Mouse (Mus musculus) heart, postnatal 36 days (tissue): ENCODE measurements around the gene Dlx1. TPM values are rescaled to one million over a fixed set of nuclear protein-coding genes. Genes with fewer than 3 reads are reported as not detected.

Source experiments
- DNase-seq, 2 experiments: peaks; one replicate each; pipeline ENCODE4 v3.0.0; 2021 to 2022
- intact Hi-C: fragments of 180-260 bp; cut with DNase I; formaldehyde crosslinking; loops from one replicate; pipeline ENCODE4 v1.15.1; 2025
- total RNA-seq, 2 experiments: library from RNA; stranded (reverse); gene quantifications; 2 replicates each; pipeline ENCODE4 v1.2.3; 2021

Gene Dlx1
- total RNA-seq, 2 experiments from 2014 or later = 0.28 to 0.35 TPM

DNA sequence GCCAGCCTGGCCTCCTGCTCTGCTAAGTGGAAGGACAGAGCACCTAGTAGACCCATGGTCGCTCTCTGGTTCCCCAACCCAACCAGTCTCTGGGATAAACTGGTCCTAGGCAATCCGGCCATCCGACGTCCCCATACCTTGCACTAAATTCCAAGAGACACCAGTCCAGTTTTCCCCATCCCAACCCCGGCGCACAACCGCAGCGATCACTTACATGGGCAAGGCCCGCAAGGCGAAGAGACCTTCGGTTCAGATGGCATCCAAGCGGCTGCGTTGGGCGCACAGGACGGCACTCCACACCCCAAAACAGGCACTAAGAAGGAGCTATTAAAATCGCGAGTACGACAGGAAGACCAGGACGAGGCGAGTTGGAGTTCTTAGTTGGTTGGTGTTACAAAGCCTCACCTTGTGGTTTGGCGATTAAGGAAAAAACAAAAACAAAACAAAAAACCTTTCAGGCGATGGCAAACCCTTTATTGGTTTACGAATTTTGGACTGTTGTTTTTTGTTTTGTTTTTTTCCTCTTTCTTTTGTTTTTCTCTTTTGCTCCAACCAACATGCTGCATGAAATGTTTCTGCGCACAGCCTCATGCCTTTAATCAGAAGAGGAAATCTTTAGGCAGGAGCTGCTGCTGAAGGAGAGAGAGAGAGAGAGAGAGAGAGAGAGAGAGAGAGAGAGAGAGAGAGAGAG is 445 bp upstream of the Dlx1 start:
- DNase-seq = peak in 1 of 2 experiments; percentile 17
- intact Hi-C loops = loop anchor here (5.0 kb wide), 1 partner anchor 75 kb away; the partner anchor contains the start of gene Metap1d

DNA sequence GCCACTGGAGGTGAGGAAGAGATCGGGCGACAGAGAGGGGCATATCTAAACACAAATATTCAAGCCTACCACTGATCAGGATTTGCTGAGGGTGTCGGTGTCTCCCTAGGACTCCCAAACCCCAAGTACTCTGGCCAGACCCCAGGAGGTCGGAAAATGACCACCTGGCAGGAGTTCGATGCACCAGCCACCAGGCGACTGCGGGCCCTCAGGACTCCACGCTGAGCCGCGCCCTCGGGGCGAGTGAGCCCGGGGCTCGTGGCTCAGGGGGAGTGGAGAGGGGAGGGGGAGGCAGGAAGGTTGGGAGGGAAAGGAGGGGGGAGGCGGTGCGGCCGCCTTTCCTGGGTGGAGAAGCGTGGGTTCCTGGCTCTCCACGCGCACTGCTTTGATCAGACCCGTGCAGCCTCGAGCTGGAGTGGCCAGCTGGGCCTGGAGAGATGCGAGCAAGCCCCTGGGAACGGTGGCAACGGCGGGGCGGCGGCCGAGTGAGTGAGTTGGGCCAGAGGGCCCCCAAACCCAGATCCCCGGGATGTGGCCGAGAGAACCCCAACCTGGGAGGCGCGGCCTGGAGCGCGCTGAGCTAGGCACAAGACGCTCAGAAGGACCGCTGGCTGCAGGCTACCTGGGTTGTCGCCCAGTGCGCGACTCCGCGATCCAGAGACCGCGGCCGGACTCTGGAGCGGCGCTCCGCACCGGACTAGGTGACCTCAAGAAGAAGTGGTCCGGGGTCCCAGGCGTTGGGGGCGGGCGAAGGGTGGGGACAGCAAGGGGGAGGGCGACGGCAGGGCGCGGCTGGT is 999 bp downstream of the Dlx1 start:
- DNase-seq = no peak
- intact Hi-C loops = loop anchor here (5.0 kb wide), 1 partner anchor 77 kb away; the partner anchor contains the start of gene Metap1d

GRCm38 (mm10) chr2:71529511-71530351 is 1.8 kb downstream of the Dlx1 start:
- intact Hi-C loops = loop anchor here (2.0 to 5.0 kb wide), 2 partner anchors 15 to 77 kb away; partner anchors contain the start of gene Metap1d
- peak; percentile 69 to 74 for DNase-seq

GRCm38 (mm10) chr2:71530391-71531123 is 2.6 kb downstream of the Dlx1 start:
- intact Hi-C loops = loop anchor here (2.0 kb wide), 1 partner anchor 14 kb away; no protein-coding TSS in a partner anchor
- peak in 1 of 2 experiments; percentile 31 for DNase-seq

DNA sequence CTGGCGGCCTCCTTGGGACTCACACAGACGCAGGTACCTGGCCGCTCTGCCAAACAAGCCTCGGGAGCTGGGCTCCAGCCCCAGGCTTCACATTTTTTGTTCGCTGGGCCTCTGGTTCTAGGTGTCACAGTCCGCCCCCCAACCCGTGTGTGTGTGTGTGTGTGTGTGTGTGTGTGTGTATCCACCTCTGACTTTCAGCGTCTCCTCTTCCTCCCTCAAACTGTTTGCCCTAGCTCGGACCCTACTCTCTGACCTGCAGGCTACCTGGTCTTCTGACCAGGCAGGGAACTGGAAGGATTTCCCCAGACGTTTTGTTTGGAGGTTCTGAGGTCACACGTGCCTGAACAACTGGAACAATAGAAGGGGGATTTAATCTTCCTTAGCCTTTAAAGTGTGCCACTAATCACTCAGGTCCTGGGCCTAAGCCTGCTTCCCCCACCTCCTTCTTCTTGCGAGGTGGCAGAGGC is 3.2 kb downstream of the Dlx1 start:
- DNase-seq = no peak
- intact Hi-C loops = loop anchor here (2.0 kb wide), 1 partner anchor 14 kb away; no protein-coding TSS in a partner anchor

DNA sequence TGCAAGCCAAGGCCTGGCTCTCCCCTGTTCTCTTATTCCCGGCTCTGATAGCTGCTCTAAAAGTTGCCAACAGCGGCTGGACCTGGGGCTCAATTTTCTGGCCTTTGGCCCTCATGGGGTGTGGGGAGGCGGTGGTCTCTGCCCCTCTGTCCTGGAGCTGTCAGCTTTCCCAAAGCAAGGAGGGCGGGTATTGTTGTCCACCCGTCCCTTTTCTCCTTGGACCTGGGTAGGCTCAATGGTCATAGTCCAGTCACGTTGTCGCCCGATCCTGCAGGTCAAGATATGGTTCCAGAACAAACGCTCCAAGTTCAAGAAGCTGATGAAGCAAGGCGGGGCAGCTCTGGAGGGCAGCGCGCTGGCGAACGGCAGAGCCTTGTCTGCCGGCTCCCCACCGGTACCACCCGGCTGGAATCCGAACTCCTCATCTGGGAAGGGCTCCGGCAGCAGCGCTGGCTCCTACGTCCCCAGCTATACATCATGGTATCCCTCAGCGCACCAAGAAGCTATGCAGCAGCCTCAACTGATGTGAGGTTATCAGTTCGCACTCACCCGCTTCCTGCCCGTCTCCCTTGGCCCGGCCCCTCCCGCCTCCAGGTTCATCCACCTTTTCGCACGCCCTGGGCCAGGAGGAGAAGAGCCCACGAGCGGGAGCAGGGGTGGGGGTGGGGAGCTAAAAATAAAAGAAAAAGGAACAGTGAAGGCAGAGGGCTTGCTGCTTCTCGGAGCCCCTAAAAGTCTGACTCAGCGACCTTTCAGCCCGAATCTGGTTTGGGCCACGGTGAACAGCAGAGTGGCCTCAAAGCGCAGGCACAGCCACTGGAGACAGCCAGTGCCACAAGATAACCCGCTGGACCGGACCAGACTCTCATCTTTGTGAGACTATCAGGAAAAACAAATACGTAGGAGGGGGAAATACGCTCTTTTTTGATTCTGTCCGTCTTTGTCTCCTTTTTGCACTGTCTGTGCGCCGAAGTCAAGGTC is 4.4 kb downstream of the Dlx1 start:
- DNase-seq = peak in 1 of 2 experiments; percentile 8
- intact Hi-C loops = loop anchor here (2.0 kb wide), 1 partner anchor 13 kb away; no protein-coding TSS in a partner anchor

DNA sequence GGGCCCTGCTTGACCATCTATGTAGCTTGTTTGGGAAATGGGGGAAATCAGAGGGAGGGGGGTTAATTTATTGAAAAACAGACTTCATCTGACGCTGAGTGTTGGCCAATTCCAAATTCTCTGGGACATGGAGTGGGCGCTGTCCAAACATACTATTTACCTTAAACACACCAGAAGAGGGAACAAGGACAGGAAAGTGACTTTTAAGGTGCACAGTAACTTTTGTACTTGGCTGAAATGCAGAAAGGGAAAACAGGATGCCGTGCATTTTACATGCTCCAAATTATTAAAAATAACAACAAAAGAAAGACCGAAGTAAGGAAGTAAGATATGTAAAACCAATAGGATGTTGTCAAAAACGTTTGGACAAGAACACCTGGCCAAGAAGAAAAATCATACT is 5.2 kb downstream of the Dlx1 start:
- no peak for DNase-seq
- intact Hi-C loops = no loop called here

DNA sequence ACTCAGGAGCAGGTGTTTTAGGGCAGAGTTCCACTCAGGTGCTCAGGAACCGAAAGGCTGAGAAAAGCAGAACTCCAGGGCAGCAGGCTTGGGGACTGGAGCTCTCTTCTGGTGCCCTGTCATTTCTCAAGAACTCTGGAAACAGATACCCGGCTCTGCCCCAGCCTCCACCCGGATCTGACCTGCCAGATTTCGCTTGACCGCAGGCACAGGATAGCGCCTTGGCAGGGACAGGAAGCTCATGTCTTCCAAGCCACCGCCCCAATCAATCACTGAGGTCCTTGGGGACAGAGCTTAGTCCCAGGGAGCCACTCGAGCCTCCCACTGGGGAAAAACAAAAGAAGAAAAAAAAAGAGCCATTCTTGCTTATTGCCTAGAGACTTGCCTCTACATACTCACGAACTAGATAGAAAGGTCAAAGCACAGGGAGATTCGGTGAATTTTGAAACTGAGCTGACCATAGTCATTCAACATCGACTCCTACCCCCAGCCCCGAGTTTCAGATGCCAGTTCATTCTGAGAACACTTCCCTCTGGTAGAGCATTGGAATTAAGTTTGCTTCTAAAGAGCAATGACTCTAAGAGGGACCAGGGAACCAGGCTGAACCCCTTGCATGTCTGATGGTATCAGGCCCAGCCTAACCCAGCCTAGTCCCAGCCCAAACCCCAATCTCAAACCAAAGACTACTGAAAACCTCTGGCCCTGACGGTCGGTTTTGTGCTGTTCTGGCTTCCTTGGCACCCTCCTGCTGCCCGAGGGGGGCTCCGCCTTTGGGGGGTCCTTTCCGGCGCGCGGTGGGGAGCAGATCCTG is 6.5 kb downstream of the Dlx1 start:
- intact Hi-C loops = no loop called here
- no peak for DNase-seq

DNA sequence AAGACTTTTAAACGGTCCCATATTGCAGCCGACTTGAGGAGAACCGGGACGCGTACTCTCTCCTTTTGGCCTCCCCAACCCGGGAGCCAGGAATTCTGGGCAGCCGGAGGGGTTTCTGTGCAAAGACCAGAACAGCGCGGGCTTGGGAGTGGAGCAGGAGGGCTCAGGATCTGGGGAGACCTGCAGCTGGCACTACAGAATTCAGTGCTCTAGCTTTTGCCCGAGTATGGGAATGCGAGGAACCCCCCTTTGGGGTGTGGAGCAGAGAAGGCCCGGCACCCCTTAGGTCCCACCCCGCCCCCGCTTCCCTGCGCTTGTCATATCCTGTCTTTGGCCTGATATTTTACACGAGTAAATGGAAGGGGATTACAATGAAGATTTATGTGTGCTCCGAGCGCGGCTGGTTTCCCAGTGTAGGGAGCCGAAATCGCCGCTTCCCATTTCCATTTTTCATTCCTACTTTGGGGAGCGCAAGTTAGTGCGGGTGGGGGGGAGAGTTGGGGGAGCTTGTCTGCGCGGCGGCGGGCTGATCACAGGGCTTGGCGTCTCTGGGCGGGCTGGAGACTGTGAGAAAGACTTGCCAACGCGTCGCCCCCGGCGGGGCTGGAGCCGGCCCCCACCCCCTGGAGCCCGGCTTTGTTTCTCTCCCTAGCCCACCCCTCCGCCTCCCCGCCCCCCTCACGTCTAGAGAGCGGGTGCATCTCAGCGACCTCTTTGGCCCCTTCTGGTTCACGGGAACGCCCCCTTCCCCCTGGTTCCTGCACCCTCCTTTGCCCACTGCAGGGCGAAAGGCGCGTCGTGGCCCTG is 12.9 kb downstream of the Dlx1 start:
- intact Hi-C loops = loop anchor here (5.0 kb wide), 1 partner anchor 1731 kb away; the partner anchor contains the start of gene Sp9
- DNase-seq = peak in 1 of 2 experiments; percentile 29

- peak in 1 of 2 experiments; percentile 11 for DNase-seq
- intact Hi-C loops = loop anchor here (5.0 kb wide), 1 partner anchor 1731 kb away; the partner anchor contains the start of gene Sp9
These were observed 13.7 kb downstream of the Dlx1 start for GRCm38 (mm10) chr2:71541418-71542226.

DNA sequence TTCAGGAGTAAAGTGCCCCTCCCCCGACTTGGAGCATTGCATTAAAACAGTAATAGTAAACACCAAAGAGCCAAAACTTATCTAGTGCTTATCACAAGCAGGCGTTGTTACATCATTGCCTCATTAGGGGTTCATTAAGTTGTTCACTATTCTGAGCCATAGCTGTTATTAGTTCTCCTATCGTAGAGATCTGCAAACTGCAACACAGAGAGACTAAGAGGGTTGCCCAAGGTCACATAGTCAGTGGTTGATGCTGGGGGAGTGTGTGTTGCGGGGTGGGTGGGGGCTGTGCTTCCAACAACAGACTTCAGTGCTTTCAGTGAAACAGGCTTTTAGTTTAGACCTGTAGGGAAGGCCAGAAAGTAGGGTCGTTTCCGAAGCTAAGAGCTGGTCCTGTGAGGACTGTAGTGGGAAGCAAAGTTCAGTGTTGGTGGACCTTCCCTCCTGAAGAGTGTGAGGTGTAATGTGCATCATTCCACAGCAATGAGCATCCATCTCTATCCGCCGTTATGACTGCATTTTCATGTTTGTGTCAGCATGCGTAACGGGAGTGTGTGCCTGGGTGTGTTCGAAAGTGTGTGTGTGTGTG is 14.4 kb downstream of the Dlx1 start:
- intact Hi-C loops = loop anchor here (5.0 kb wide), 1 partner anchor 1730 kb away; the partner anchor contains the start of gene Sp9
- DNase-seq = peak in 1 of 2 experiments; percentile 5

GRCm38 (mm10) chr2:71542816-71543301 is 14.9 kb downstream of the Dlx1 start:
- DNase-seq = peak; percentile 29 to 57
- intact Hi-C loops = loop anchor here (5.0 kb wide), 1 partner anchor 1729 kb away; the partner anchor contains the start of gene Sp9

DNA sequence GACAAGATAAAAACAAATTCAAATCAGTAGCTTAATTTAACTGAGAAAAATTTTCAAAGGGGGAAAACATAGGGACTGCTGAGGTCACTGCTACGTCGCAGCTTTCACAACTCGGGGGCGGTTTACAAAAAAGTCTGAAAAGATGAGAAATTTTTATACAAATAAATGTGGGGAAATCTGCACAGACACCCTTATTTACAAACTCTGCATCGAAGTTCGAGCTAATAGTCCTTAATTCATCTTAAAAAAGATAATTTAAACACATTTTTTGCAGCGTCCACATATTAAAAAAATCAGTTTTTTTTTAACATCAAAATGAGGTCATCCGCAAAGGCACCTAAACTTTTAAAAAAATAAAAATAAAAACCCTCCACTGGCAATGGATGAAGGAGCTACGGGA is 15.6 kb downstream of the Dlx1 start:
- intact Hi-C loops = loop anchor here (5.0 kb wide), 1 partner anchor 1729 kb away; the partner anchor contains the start of gene Sp9
- DNase-seq = peak in 1 of 2 experiments; percentile 9

- peak in 1 of 2 experiments; percentile 29 for DNase-seq
- intact Hi-C loops = loop anchor here (2.0 to 5.0 kb wide), 2 partner anchors 13 to 1728 kb away; partner anchors contain the start of gene Sp9
These were observed 16.0 kb downstream of the Dlx1 start for GRCm38 (mm10) chr2:71543948-71544347.
